Mouse (Mus musculus) heart, postnatal 0 days (tissue): Measurements from ENCODE around the gene Kxd1.

ENCODE experiments used
- CTCF ChIP-seq: IDR thresholded peaks from 2 replicates; pipeline ENCODE4 v1.5.1; 2016; ENCODE audit warnings: antibody characterized with exemption, control low read depth, low read depth
- EP300 ChIP-seq: IDR thresholded peaks from 2 replicates; pipeline ENCODE4 v1.6.1; 2016; ENCODE audit warnings: antibody characterized with exemption, low read depth

DNA sequence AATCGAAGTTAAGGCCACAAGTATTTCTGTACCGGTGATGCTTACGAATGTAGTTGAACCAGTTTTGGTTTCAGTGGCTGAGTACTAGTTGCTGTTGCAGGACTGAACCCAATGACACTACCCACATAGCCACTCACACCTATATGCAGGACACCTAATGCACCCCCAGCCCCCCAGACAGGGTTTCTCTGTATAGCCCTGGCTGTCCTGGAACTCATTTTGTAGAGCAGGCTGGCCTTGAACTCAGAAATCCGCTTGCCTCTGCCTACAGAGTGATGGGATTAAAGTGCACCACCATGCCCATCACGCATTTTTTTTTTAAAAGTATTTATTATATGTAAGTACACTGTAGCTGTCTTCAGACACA, 20.7 kb downstream of the Kxd1 start:
- TF ChIP-seq CTCF (no peak), EP300 (no peak)
